Mouse (Mus musculus) cerebellum, adult 18-20 months (tissue): ENCODE measurements around the gene Pde11a.
A peak's percentile ranks its signal among the peaks of the same experiment; 100 is the strongest.

Experiments used
- DNase-seq, 2 experiments: peaks; one replicate each; pipeline ENCODE4 v3.0.0; 2021

Pde11a gene

DNA sequence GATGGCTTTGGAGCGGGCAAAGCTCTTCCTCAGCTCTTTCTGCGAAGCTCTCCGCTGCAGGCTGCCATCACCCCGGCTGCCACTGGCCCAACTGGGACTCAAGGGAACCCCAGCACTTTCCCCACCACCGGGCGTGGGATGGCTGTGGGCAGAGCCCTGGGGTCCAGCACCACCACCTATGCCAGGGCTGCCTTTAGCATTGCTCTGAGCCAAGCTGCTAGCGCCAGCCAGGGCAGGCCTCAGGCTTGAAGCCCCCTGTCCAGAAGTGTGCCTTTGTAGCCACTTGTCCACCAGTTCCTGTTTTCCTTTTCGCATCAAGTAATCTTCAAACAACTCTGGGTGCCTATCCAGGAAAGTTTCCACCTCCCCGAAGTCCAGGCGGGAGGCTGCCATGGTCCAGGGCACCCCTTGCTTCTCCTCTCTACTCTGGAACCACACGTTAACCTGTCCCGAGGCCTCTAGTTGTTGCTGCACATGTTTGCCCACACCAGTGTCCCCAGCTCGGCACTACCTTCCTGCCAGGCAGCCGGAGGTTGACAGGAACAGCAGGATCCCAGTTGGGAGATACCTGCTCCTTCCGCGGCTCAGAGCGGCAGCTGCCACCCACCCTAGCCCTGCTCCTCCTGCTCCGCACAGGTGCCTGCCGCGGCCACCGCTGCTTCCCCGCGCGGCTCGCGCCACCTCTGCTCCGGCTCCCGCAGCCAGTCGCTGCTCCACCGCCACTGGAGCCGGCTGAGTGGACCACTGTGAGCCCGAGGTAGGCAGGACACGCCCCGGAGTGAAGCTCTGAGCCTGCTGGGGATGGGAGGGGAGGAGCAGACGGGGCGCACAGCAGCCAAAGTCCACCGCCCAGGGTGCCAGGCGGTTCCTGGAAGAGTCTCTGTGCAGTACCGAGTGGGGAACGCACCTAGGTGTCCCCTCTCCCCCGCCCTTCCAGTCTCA is at the start of gene Pde11a:
TSS of gene Pde11a (minus strand) at position 560 of the 942 bp plus-strand sequence.
- peak in 1 of 2 experiments; percentile 10 for DNase-seq

DNA sequence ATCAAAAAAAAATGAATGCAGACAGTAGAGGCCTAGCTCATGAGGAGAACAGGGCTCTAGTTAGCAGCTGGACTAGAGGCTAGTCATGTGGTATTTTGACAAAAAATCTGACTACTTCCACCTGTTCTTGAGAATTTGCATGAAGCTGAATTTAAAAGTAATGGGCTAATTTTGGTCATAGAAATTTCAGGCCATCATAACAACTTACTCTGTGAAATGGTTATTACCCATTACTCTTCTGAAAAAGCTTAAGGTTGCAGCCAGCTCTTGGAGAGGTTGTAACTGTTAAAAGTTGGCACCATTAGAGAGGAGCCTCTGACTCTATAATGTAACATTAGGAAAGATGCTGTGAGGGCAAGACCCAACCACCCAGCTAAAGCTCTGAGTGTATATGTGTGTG is 48.0 kb upstream of the Pde11a start:
- no peak for DNase-seq

DNA sequence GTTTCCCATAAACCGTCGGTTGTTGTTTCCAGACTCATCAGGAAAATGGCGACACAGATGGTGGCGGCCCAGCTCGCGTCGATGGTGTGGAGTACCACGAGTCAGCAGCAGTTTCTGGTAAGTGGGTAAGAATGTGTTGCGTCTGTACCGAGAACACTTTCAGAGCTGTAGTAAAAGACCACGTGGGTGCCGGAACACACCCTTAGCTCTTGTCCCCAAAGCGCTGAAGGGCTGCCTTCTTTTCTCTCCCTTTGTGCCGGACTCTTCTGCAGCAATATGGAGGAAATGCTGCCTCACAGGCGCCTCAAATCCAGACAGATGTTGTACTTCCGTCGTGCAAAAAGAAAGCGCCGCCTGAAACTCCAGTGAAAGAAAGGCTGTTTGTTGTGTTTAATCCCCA is 40.1 kb upstream of the Pde11a start:
- DNase-seq, result no peak

DNA sequence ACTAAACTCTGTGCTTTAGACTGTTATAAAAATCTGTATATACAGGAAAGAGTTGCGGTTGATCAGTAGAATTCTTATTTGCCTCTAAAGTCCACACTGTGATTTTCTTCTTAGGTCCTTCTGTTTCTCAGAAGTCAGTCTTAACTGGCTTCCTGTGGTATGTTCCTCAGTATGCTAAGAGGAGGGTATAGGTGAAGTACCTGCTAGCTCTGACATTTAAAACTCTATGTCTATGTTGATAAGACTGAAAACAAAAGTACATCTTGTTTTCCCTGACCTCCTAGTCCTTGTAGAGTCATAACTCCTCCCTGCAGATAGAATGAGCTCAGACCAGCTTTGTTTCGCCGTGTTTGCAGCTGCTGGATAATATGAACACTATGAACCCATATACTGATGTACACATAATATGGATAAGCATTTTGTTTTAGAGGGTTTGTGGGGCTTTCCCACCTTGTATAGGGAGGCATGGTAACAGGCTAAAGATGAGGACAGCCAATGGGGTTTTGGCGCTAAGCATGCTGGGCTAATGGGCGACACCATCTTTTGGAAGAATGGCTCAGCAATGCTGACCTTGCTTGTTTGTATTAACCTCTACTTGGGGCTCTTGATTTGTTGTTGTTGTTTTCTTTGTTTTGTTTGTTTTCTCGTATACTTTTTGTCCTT is 36.1 kb upstream of the Pde11a start:
- no peak for DNase-seq

DNA sequence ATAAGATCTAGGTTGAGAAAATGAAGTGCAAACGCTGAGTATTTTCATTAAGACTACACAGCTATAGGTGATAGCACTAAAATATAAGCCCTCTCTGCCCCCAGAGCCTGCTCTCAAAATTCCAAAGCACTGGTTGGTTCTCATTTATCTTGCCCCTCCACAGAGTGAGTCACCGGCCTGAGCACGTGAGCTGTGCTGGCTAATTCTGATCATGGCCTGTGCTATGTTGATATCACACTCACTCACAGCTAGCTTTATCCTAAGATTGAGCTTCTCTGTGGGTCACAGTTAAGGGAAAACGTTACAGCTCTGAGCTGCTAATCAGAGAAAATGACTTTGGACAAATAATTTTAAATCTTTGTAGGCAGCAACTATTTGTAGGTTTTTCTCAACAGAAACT is 33.7 kb upstream of the Pde11a start:
- DNase-seq, result no peak

DNA sequence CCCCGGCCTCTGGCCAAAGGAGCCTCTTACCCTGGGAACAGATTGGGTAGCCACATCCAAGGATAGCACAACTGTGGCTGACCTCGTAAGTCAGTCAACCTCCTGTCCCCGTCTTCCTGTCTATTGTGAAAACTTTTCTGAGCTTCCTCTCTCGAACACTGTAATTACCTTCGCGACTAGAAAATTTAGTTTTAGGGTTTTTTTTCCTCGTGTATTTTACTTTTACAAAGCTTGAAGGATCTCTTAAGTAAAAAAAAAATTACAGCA is 32.0 kb upstream of the Pde11a start:
- no peak for DNase-seq

DNA sequence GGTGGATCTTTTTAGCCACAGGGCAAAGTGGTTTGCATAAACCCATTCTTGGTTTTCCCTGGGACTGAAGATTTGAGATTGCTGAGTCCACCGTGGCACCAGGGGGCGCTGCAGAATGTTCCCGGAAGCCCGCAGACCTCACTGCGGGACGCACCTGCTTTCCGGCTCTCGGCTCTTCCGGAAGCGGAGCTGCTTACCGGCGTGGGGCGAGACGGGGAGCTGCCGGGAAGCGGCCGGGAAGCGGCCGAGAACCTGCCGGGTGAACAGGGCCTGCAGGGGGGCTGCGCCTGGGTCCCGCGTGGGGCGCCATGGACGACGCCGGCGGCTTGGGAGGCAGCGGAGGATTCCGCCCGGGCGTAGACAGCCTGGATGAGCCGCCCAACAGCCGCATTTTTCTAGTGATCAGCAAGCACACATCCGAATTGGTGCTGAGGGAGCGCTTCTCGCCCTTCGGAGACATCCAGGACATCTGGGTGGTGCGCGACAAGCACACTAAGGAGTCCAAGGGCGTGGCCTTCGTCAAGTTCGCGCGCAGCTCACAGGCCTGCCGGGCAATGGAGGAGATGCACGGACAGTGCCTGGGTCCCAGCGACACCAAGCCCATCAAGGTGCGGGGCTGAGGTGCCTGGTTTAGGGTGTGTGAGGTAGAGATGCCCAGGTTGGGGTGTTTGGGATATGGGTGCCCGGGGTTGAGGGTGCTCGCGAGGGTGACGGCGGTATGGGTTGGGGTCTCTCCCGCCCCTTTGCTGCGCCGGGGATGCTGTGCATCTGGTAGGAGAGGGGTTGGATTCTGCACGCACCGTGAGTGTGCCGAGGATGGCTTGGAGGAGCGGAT is 31.5 kb upstream of the Pde11a start, which contains the start of gene Rbm45:
TSS of gene Rbm45 (plus strand) at position 164 of the 835 bp plus-strand sequence.
- peak; percentile 85 to 94 for DNase-seq

DNA sequence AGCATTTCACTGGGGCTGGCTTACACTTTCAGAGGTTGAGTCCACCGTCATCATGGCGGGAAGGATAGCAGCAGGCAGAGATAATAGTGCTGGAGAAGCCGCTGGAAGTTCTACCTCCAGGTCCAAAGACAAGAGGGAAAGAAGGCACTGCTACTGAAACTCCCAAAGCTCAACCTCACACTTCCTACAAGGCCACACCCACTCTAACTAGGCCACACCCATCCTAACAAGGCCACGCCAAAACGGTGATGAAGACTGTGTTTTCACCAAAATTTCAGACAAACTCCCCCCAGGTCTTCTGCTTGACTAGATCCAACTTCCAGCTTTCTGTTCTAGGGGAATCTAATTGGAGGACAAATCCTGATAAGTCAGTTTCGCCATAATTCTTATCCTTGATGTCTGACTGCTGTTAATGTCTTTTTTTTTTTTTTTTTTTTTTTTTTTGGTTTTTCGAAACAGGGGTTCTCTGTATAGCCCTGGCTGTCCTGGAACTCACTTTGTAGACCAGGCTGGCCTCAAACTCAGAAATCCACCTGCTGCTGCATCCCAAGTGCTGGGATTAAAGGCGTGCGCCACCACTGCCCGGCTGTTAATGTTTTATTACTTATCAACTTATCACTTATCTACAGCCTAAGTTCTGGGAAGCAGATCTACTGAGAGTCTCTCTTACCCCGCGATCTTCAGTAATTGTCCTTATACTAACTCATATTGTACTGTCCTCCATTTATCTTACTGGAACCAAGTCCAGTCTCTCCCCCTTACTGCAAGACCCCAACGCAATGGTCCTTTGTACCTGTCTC is 30.5 kb upstream of the Pde11a start:
- no peak for DNase-seq

DNA sequence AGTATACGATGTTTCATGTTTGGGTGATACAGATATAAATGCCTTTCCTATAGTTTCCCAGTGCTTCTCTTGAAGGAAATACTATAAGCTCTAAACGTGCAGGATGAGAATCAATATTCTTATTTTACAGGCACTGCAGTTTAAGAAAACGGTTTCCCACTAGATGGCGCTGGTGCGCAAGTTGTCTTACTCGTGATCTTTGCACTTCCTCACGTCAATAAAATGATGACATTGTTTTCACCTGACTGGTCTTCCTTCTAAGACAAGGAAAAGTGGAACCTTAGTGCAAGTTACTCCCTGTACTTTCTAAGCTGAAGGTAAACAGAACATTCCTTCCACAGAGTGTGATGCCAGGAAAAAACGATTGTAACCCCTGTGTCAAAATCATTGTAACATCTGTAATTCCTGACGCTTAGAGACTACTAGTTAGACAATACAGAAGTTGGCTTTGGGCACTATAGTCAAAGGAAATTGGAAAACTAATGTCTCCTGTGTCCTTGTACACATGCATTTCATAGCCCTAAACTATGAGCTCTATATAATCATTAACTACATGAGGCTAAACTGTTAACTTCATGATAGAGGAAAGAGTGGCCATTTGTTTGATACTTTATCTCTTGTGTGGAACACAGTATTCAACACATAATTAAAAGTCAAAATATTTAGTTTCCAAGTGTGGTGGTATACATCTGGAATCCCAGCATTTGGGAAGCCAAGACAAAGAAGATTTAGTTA is 28.8 kb upstream of the Pde11a start:
- peak; percentile 81 to 88 for DNase-seq

DNA sequence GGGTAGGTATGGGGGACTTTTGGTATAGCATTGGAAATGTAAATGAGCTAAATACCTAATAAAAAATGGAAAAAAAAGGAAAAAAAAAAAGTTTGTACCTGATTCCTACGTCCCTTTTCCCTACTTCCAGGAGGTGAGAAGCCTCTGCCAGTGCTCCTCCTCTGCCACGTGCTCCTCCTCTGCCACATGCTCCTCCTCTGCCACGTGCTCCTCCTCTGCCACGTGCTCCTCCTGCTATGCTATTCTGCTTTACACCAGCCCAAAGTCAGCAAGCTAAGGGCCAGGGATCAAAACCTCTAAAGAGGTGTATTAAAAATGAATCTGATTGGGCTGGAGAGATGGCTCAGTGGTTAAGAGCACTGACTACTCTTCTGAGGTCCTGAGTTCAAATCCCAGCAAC is 27.2 kb upstream of the Pde11a start:
- no peak for DNase-seq

DNA sequence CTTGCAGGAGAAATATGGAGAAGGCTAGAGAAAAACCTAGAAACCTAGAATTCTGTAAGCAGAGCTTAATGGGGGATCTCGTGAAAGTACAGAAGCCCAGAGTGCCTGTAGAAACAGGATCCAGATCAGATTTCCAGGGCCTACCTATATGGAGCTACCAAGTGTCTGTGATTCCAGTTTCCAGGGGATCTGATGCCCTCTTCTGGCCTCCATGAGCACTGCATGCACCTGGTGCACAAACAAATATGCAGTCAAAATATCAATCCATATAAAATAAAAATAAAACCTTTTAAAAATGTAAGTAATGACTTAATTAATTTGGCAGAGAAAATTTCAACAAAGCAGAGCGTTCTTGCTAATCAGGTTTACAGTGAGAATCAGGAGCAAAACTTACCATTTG is 23.5 kb upstream of the Pde11a start:
- no peak for DNase-seq

DNA sequence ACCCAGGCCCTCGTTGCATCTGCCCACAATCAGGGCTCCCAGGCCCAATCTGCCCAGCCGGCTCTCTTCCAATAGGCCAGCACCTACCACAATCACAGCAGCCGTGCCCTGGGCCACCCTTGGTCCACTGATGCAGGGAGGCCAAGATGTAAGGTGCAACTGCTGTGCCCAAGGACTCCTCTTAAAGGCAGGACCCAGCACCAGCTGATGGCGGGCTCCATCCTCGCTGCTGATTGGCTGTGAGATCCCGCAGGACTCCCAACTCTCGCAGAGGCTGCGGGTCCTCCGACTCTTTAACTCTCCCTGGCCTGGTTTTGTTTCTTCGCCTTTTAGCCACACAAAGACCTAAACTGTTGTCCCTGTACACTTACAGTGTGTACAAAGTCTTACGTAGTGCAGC is 21.7 kb upstream of the Pde11a start, which contains the start of gene Cyct:
TSS of gene Cyct (minus strand) at position 225 of the 400 bp plus-strand sequence.
- DNase-seq, result no peak

DNA sequence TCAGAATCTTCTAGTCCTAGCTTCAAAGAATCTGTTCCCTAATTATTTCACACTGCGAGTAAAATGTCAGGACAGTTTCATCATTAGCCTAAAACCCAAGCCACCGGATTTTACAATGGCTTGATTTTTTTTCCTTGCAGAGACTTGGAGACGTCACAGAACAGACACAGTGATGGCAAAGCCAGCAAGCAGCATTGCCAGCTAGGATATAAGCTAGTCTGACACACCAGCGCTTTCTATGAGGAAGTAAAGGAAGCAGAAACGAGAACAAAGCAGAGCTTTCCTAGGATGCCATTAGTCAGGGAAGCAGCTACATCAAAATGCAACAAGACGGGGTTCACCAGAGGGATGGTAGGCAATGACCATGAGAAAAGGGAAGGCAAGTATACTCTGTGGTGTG is 9.3 kb upstream of the Pde11a start:
- no peak for DNase-seq

DNA sequence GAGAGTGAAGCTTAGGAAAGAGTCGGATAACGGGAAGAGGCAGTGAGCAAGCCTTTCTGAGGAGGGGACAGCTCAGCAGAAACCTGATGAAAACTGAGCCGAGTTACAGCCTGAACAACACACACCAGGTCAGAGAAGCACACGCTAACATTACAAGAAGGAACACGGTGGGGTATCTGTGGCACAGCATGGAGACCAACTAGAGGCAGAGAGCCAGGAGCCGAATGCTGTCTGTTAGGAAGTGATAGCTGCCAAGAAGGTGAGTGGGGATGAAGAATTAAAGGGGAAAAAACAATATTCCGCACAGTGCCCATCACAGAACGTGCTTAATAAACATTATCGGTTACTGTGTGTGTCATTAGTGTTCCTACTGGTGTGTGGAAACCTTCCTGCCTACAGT is 3.6 kb upstream of the Pde11a start:
- no peak for DNase-seq

DNA sequence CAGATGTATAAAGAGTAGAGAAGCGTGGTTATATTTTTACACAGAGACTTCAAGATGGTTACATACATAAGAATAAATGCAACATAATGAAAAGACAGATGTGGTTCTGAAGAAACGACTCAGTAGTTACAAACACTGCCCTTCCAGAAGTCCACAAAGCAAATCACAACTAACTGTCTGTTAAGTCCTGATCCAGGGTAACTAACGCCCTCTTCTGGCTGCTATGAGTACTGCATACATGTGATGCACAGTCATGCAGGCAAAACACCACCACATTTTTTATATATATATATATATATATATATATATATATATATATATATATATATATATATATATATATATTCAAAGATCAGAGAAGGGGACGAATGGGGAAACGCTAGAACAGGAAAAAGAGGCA is 4.0 kb downstream of the Pde11a start:
- DNase-seq, result no peak

DNA sequence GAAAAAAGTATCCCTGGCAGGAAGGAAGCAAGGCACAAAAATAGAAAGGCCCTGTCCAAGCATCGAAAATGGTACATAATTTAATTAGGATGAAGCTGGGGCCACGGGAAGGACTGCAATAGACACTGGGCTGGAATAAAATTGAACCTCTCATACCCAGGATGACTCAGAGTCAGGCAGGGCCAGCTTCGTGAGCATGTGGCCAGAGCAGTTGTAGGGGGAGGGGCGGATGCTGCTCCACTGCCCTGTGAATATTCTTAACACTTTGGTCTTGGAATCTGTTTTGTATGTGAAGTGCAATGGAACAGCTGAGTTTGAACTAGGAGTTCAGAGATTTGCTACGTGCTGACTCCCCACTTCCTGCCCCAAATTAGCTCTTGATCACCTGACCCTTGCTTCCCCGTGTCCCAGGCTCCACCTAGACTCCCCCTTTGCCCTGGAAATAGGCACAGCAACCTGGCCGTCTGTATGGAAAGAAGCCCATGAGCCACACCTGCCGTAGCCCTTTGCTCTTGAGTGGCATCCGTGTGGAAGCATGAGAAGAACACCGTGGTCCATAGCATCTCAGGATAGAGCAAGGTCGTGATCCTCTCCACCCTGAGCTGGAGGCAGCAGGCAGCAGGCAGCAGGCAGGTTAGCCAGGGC is 6.3 kb downstream of the Pde11a start:
- no peak for DNase-seq

DNA sequence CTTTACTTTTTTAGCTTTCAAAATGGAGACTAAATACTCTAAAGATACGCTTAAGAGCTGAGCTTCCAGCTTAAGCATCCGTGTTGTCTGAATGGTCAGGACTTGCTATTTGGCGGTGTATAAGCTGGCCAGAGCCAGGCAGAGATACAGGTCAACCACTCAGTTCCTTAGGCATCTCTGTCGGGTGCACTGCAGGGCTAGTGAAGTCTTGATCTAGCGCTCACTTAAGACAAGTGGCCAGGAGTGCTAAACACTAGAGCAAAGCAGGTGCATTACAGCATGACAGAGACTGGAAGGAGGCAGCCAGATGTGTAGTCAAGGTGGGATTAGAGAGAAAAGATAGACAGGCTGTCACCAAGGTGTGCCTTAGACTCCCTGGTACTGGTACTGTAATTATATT is 8.5 kb downstream of the Pde11a start:
- DNase-seq, result no peak

DNA sequence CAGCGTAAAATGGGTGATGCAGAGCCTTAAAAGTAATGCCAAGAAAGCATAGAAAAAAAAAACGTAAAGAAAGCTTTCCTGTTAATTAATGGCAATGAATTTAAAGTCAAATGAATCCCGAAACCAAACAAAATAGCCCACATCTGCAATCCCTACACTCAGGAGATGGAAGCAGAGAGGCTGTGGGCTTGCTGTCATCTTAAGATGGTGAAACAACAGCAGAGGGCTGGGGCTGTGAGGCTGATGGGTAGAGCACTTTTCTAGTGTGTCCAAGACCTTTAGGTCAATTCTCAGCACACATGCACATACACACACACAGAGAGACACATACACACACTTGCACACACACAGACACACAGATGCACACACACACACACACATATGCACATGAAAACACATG is 12.4 kb downstream of the Pde11a start:
- no peak for DNase-seq

DNA sequence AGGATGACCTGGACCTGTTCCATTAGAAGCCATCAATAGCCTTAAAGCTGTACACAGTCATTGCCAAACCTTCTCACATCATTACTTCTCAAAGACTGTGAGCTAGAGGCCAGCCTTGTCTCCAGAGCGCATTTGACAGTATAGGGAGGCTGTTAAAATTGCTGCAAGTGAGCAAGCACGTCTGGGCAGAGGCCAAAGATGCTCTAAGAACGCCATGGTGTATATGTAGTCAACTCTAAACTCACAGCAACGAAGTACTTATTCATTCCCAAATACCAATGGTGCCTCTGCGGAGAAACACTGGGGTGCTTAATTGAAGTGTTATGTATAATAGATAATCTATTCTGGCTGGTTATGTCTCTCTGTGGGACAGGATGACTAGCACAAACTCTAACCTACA is 14.1 kb downstream of the Pde11a start:
- DNase-seq, result no peak

DNA sequence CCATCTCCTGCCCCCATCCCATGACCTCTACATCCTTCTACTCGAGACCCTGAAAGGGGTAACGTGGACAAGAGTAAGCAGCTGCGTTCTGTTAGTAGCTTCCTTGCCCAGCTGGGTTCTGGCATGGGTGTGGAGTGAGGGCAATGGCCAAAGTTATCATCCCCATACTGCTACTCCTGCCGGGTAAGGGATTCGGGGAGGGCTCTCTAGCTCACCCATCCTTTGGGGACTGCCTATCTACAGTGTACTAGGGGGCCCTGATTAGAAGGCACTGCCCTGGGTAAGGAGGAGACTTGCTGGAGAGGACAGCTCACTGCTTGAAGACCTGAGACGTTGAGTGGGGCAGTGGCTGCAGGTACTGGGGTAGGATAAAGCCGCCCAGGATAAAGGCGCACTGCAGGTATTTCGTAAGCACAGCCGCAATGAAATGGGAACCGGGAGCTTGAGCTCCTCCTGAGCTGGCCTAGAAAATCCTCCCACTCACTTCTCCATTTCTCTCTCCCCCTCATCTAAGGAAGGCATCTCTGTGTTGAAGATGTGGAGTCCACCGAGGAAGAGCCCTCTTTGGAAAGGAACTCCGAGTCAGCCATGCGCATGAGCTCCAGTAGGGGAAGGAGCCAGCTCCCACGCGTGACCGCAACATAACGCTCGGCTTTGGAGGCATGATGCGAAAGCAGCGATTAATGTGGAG is 15.2 kb downstream of the Pde11a start:
- no peak for DNase-seq

DNA sequence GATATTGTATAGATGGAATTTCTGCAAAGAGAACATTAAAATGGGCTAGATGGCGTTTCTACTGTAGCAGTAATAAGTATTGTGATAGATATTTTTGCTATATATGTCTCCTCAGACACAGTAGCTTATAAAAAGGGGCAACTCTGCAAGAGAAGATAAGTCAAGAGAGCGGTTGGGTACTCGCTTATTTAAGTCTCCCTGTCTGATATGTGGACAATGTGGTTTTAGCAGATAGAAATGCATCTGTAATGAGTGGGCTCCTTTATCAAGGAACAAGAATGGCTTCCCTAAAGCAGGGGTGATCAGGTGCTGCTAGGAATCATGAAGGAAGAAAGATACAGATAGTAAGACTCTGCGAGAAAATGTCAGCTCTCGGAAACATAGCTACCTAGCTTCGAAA is 18.2 kb downstream of the Pde11a start:
- no peak for DNase-seq
